Mouse (Mus musculus): Measurements from ENCODE around the gene Ptprc. TPM values are rescaled to one million over a fixed set of nuclear protein-coding genes. Genes with fewer than 3 reads are reported as not detected.

Ptprc gene
- total and polyA plus RNA-seq, 2 experiments from 2014 or later = 0.90 to 4.1 TPM

DNA sequence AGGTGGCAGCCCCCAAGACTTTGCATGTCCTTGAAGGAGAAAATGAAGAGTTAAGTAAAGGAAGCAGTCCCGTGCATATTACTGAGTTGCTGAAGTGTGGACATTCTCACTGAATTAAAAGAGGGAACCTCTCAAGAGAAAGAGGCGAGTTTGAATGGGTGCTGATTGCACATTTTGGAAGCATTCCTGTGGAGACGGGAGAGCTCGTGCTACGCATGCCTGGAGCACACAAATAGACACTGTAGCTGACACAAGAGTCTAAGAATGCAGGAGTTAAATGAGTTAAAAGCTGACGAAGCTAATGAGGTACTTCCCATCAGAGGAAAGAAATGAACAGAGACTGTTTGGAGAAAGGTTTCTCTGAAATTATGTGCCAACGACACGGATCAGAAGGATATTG is 48.7 kb downstream of the Ptprc start:
- Histone ChIP-seq H3K9ac (replicated peaks; ENCODE audit: low read length, poor library complexity, severe bottlenecking) (no peak overlapping the region), H3K4me3 (ENCODE audit: low read depth, low read length) (no peak overlapping the region), H3K4me2 (ENCODE audit: low read depth, low read length, poor library complexity, severe bottlenecking) (no peak overlapping the region), H3K27ac (ENCODE audit: low read depth, low read length) (no peak overlapping the region), H3K4me1 (ENCODE audit: insufficient read depth, low read length) (no peaks in the 10 kb centered on the region), H3K36me3 (ENCODE audit: insufficient read depth, low read length) (no peaks in the 10 kb centered on the region), H3K9me3 (ENCODE audit: low read length) (no peaks in the 10 kb centered on the region), H3K27me3 (ENCODE audit: insufficient read depth, low read length) (no peaks in the 10 kb centered on the region)
- TF ChIP-seq CTCF (IDR thresholded peaks at IDR 0.05) = no peak
- no peak for ATAC-seq (ENCODE audit: low FRiP score)
- DNase-seq (ENCODE audit: low spot score) = no peak
- WGBS = 70% methylated on average over 8 of the region's 8 CpGs

DNA sequence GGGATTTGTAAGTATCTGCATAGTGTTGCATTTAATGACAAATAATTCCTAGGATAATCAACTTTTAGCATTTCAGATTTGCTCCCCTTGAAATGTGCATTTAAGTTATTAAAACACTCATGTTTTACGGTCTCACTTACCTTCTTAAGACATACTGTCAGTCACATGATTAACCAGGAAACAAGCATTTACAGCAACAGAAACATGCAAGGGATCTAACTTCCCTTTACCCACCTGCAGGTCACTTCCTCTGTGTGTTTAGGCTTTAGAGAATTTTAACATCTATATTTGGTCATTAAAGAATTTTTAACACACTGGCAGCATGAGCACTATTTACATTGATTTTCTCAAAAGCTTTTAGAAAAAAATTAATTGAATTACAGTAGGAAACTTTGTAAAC is 50.2 kb downstream of the Ptprc start:
- H3K4me2 ChIP-seq (ENCODE audit: low read depth, low read length, poor library complexity, severe bottlenecking) = no peak overlapping the region
- no peak for ATAC-seq (ENCODE audit: low FRiP score)
- no peaks in the 10 kb centered on the region for H3K36me3 ChIP-seq (ENCODE audit: insufficient read depth, low read length)
- no peak overlapping the region for H3K27ac ChIP-seq (ENCODE audit: low read depth, low read length)
- no peak for DNase-seq (ENCODE audit: low spot score)
- no peak overlapping the region for H3K4me3 ChIP-seq (ENCODE audit: low read depth, low read length)
- no peaks in the 10 kb centered on the region for H3K4me1 ChIP-seq (ENCODE audit: insufficient read depth, low read length)
- 87% methylated on average over 1 of the region's 1 CpGs for WGBS
- no peaks in the 10 kb centered on the region for H3K27me3 ChIP-seq (ENCODE audit: insufficient read depth, low read length)
- no peak for TF ChIP-seq CTCF (IDR thresholded peaks at IDR 0.05)
- no peak overlapping the region for H3K9ac ChIP-seq (replicated peaks; ENCODE audit: low read length, poor library complexity, severe bottlenecking)
- H3K9me3 ChIP-seq (ENCODE audit: low read length) = no peaks in the 10 kb centered on the region

DNA sequence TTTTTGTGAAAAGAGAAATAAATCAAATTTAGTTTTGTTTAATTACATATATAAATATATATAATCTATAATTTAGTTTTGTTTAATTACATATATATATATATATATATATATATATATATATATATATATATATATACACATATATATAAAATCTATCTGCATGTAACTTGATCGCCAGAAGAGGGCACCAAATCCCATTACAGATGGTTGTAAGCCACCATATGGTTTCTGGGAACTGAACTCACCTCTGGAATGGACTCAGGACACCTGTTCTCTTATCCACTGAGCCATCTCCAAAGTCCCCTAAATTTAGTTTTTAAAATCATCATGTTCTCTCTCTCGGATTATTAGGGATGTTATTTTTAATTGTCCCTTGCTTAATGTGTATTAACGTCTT is 51.6 kb downstream of the Ptprc start:
- Histone ChIP-seq H3K4me3 (ENCODE audit: low read depth, low read length) (no peak overlapping the region), H3K9ac (replicated peaks; ENCODE audit: low read length, poor library complexity, severe bottlenecking) (no peak overlapping the region), H3K36me3 (ENCODE audit: insufficient read depth, low read length) (no peaks in the 10 kb centered on the region), H3K4me1 (ENCODE audit: insufficient read depth, low read length) (no peaks in the 10 kb centered on the region), H3K4me2 (ENCODE audit: low read depth, low read length, poor library complexity, severe bottlenecking) (no peak overlapping the region), H3K9me3 (ENCODE audit: low read length) (no peaks in the 10 kb centered on the region), H3K27ac (ENCODE audit: low read depth, low read length) (no peak overlapping the region), H3K27me3 (ENCODE audit: insufficient read depth, low read length) (no peaks in the 10 kb centered on the region)
- peak; percentile 25; the same call in 1 of the 2 replicates for TF ChIP-seq CTCF (IDR thresholded peaks at IDR 0.05)
- WGBS = 44% methylated on average over 3 of the region's 3 CpGs
- no peak for ATAC-seq (ENCODE audit: low FRiP score)
- peak; percentile 12 for DNase-seq (ENCODE audit: low spot score)

DNA sequence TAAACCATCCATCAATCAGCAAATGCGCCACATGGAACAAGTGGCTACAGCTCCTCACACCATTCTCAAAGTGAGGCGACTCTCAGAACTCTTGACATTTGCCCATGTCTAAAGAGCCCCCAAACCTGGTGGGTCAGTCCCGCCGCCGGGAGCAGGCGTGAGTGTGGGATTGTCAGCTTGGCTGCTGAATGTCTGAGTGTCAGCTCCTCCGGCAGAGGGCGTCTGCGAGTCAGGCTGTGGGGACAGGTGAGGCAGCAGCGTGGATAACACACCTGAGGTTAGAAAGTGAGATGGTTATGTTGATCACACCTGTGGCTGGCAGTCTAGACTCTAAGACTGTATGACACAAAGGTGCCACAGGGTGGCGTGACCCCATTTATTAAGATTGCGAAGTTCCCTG is 55.6 kb downstream of the Ptprc start:
- Histone ChIP-seq H3K27me3 (ENCODE audit: insufficient read depth, low read length) (no peaks in the 10 kb centered on the region), H3K9ac (replicated peaks; ENCODE audit: low read length, poor library complexity, severe bottlenecking) (no peak overlapping the region), H3K36me3 (ENCODE audit: insufficient read depth, low read length) (no peaks in the 10 kb centered on the region), H3K4me1 (ENCODE audit: insufficient read depth, low read length) (no peaks in the 10 kb centered on the region), H3K4me3 (ENCODE audit: low read depth, low read length) (no peak overlapping the region), H3K9me3 (ENCODE audit: low read length) (no peaks in the 10 kb centered on the region), H3K27ac (ENCODE audit: low read depth, low read length) (no peak overlapping the region), H3K4me2 (ENCODE audit: low read depth, low read length, poor library complexity, severe bottlenecking) (no peak overlapping the region)
- ATAC-seq (ENCODE audit: low FRiP score) = no peak
- no peak for TF ChIP-seq CTCF (IDR thresholded peaks at IDR 0.05)
- WGBS = 57% methylated on average over 12 of the region's 12 CpGs
- no peak for DNase-seq (ENCODE audit: low spot score)

DNA sequence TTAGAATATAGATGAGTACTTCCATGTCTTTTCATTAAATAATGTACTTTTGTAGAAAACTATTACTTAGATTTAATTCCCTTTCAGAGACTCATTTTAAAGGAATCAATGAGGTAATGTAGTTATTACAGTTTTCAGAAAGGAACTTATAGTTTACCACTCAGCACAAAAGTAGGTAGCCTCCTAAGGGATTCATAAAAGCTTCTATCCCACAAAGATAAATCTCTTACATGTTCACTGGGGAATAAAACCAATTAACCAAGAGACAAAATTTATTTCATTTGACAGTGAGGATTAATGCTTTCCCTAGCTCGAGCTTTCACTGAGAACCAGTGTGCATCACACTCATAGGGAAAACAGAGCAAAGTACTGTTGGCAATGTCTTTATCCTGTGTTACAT is 82.3 kb downstream of the Ptprc start:
- no peaks in the 10 kb centered on the region for H3K36me3 ChIP-seq (ENCODE audit: insufficient read depth, low read length)
- DNase-seq (ENCODE audit: low spot score) (peak; percentile 32), ATAC-seq (ENCODE audit: low FRiP score) (no peak)
- H3K27ac ChIP-seq (ENCODE audit: low read depth, low read length) = no peak overlapping the region
- TF ChIP-seq CTCF (IDR thresholded peaks at IDR 0.05) = no peak
- H3K9me3 ChIP-seq (ENCODE audit: low read length) = no peaks in the 10 kb centered on the region
- 43% methylated on average over 1 of the region's 1 CpGs for WGBS
- H3K4me3 ChIP-seq (ENCODE audit: low read depth, low read length) = no peak overlapping the region
- no peak overlapping the region for H3K4me2 ChIP-seq (ENCODE audit: low read depth, low read length, poor library complexity, severe bottlenecking)
- no peaks in the 10 kb centered on the region for H3K27me3 ChIP-seq (ENCODE audit: insufficient read depth, low read length)
- no peaks in the 10 kb centered on the region for H3K4me1 ChIP-seq (ENCODE audit: insufficient read depth, low read length)
- H3K9ac ChIP-seq (replicated peaks; ENCODE audit: low read length, poor library complexity, severe bottlenecking) = no peak overlapping the region

DNA sequence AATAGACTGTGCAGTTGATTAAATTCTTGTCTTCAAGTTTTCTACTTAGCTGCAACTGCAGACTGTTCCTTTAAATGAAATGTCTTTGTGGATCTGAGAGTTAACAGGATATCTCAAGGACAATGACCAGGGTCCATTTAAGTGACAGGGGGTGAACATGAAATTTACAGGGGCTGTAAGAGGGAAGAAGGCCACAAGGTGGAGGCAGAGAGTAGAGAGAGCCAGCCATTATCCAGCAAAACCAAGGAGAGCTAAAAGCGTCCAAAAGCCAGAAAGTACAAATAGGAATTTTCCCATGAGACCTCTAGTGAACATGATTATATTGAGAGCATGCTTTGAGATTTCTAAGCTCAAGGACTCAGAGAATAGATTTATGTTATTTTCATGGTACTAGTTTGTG is 89.7 kb downstream of the Ptprc start:
- Histone ChIP-seq H3K9me3 (ENCODE audit: low read length) (no peaks in the 10 kb centered on the region), H3K4me1 (ENCODE audit: insufficient read depth, low read length) (no peaks in the 10 kb centered on the region), H3K36me3 (ENCODE audit: insufficient read depth, low read length) (no peaks in the 10 kb centered on the region), H3K27me3 (ENCODE audit: insufficient read depth, low read length) (no peaks in the 10 kb centered on the region), H3K9ac (replicated peaks; ENCODE audit: low read length, poor library complexity, severe bottlenecking) (no peak overlapping the region), H3K4me3 (ENCODE audit: low read depth, low read length) (no peak overlapping the region), H3K4me2 (ENCODE audit: low read depth, low read length, poor library complexity, severe bottlenecking) (no peak overlapping the region), H3K27ac (ENCODE audit: low read depth, low read length) (no peak overlapping the region)
- TF ChIP-seq CTCF (IDR thresholded peaks at IDR 0.05) = peak; percentile 80
- 3% methylated on average over 1 of the region's 1 CpGs for WGBS
- peak; percentile 76 for DNase-seq (ENCODE audit: low spot score)
- peak; percentile 58; the same call in 1 of the 2 replicates for ATAC-seq (ENCODE audit: low FRiP score)

All from midbrain, postnatal 0 days (tissue).